Mouse (Mus musculus) midbrain, embryonic 16.5 days (tissue): ENCODE measurements around the gene Kcnj1. TPM values are rescaled to one million over a fixed set of nuclear protein-coding genes. Genes with fewer than 3 reads are reported as not detected.

Experiments
- ATAC-seq: fragments of 200-750 bp; cut with Nextera tagmentation; 2 replicates; pipeline ENCODE4 v1.8.0; 2017; ENCODE audit warnings: moderate TSS enrichment
- H3K27ac ChIP-seq: fragments of 300-500 bp; sonication (generic); 2 replicates; pipeline ENCODE4 v1.5.1; 2014; ENCODE audit warnings: mild to moderate bottlenecking, low read length, mixed read lengths
- H3K27me3 ChIP-seq: fragments of 300-500 bp; sonication (generic); 2 replicates; pipeline ENCODE4 v1.6.1; 2014; ENCODE audit warnings: low read depth, low read length, mixed read lengths; ENCODE audit not compliant: control insufficient read depth, insufficient read depth
- H3K36me3 ChIP-seq: fragments of 300-500 bp; sonication (generic); 2 replicates; pipeline ENCODE4 v1.6.1; 2014; ENCODE audit warnings: mild to moderate bottlenecking, low read length, moderate library complexity, mixed read lengths; ENCODE audit not compliant: control insufficient read depth, insufficient read depth
- H3K4me1 ChIP-seq: fragments of 300-500 bp; sonication (generic); 2 replicates; pipeline ENCODE4 v1.6.1; 2014; ENCODE audit warnings: mild to moderate bottlenecking, low read length, mixed read lengths; ENCODE audit not compliant: control insufficient read depth, insufficient read depth
- H3K4me2 ChIP-seq: fragments of 300-500 bp; sonication (generic); 2 replicates; pipeline ENCODE4 v1.6.1; 2014; ENCODE audit warnings: mild to moderate bottlenecking, low read length, mixed read lengths
- H3K4me3 ChIP-seq: fragments of 300-500 bp; sonication (generic); 2 replicates; pipeline ENCODE4 v1.5.1; 2014; ENCODE audit warnings: low read depth, mild to moderate bottlenecking, low read length, moderate library complexity, mixed read lengths
- H3K9ac ChIP-seq: fragments of 300-500 bp; sonication (generic); 2 replicates; pipeline ENCODE4 v1.6.1; 2014; ENCODE audit warnings: low read depth, low read length, mixed read lengths
- H3K9me3 ChIP-seq: fragments of 300-500 bp; sonication (generic); replicated peaks from 2 replicates; pipeline ENCODE4 v1.6.1; 2014; ENCODE audit warnings: mild to moderate bottlenecking, low read length, mixed read lengths; ENCODE audit not compliant: control insufficient read depth, poor library complexity, severe bottlenecking
- WGBS: fragments of 180-500 bp; shearing (Covaris S2); extraction: QIAGEN DNeasy Blood & Tissue Kit; methylation state at CpG from one replicate; pipeline ENCODE4 v1.1.7; 2014; 5-methylcytosine and 5-hydroxymethylcytosine counted together
- polyA plus RNA-seq: library from polyadenylated mRNA; unstranded; fragments of >200 nt; fragmentation: Nextera tagmentation; extraction: Ambion mirVana; gene quantifications from 2 replicates; pipeline ENCODE4 v1.2.1, GENCODE M21; 2015

Kcnj1 gene
- polyA plus RNA-seq, 1 experiment from 2014 or later = not detected

- H3K4me2 ChIP-seq = no peak overlapping the region
- no peaks in the 10 kb centered on the region for H3K9me3 ChIP-seq
- no peak for ATAC-seq
- H3K4me3 ChIP-seq = no peak overlapping the region
- H3K4me1 ChIP-seq = peaks cover 8% of the 10 kb centered on the region
- peaks cover 11% of the 10 kb centered on the region for H3K27me3 ChIP-seq
- H3K36me3 ChIP-seq = no peaks in the 10 kb centered on the region
- H3K27ac ChIP-seq = no peak overlapping the region
- WGBS = 59% methylated on average over 8 of the region's 8 CpGs
- H3K9ac ChIP-seq = no peak overlapping the region
These were observed 24.2 kb upstream of the Kcnj1 start for GRCm38 (mm10) chr9:32348096-32348495.

- Histone ChIP-seq H3K4me3 (no peak overlapping the region), H3K9ac (no peak overlapping the region), H3K4me1 (no peaks in the 10 kb centered on the region; the same call in 1 of the 2 replicates), H3K27me3 (peaks cover 3% of the 10 kb centered on the region; the same call in 1 of the 2 replicates), H3K4me2 (no peak overlapping the region), H3K27ac (no peak overlapping the region), H3K9me3 (no peaks in the 10 kb centered on the region), H3K36me3 (no peaks in the 10 kb centered on the region)
- ATAC-seq = no peak
- WGBS = 91% methylated on average over 10 of the region's 10 CpGs
These were observed 22.9 kb upstream of the Kcnj1 start for GRCm38 (mm10) chr9:32349344-32349743.

GRCm38 (mm10) chr9:32350332-32350731 is 22.0 kb upstream of the Kcnj1 start:
- Histone ChIP-seq H3K27ac (no peak overlapping the region), H3K9ac (no peak overlapping the region)
- 2% methylated on average over 6 of the region's 6 CpGs for WGBS

GRCm38 (mm10) chr9:32360770-32361169 is 11.5 kb upstream of the Kcnj1 start:
- 89% methylated on average over 1 of the region's 1 CpGs for WGBS

More at GRCm38 (mm10) chr9:32350332-32350731, 22.0 kb upstream of the Kcnj1 start:
- Histone ChIP-seq H3K4me1 (no peaks in the 10 kb centered on the region), H3K36me3 (no peaks in the 10 kb centered on the region), H3K4me3 (no peak overlapping the region), H3K4me2 (no peak overlapping the region), H3K27me3 (peaks cover 3% of the 10 kb centered on the region; the same call in 1 of the 2 replicates), H3K9me3 (no peaks in the 10 kb centered on the region)
- no peak for ATAC-seq

GRCm38 (mm10) chr9:32368812-32369211 is 3.5 kb upstream of the Kcnj1 start:
- H3K9ac ChIP-seq = no peak overlapping the region
- ATAC-seq = no peak
- H3K4me1 ChIP-seq = 0 out of 2 replicates have a peak, but pooled peaks cover 3% of the 10 kb centered on the region
- H3K36me3 ChIP-seq = no peaks in the 10 kb centered on the region
- H3K4me3 ChIP-seq = no peak overlapping the region
- H3K27me3 ChIP-seq = no peaks in the 10 kb centered on the region
- 29% methylated on average over 2 of the region's 2 CpGs for WGBS
- no peak overlapping the region for H3K4me2 ChIP-seq
- H3K9me3 ChIP-seq = no peaks in the 10 kb centered on the region
- H3K27ac ChIP-seq = no peak overlapping the region

More at GRCm38 (mm10) chr9:32360770-32361169, 11.5 kb upstream of the Kcnj1 start:
- Histone ChIP-seq H3K4me3 (no peak overlapping the region), H3K27me3 (no peaks in the 10 kb centered on the region), H3K4me2 (no peak overlapping the region), H3K36me3 (no peaks in the 10 kb centered on the region), H3K9ac (no peak overlapping the region), H3K27ac (no peak overlapping the region), H3K9me3 (no peaks in the 10 kb centered on the region), H3K4me1 (no peaks in the 10 kb centered on the region)
- ATAC-seq = no peak

- H3K4me1 ChIP-seq = 0 out of 2 replicates have a peak, but pooled peaks cover 3% of the 10 kb centered on the region
- ATAC-seq = no peak
- no peaks in the 10 kb centered on the region for H3K9me3 ChIP-seq
- no peak overlapping the region for H3K4me2 ChIP-seq
- H3K36me3 ChIP-seq = no peaks in the 10 kb centered on the region
- WGBS = 27% methylated on average over 6 of the region's 6 CpGs
- no peak overlapping the region for H3K27ac ChIP-seq
- no peak overlapping the region for H3K9ac ChIP-seq
- no peaks in the 10 kb centered on the region for H3K27me3 ChIP-seq
- H3K4me3 ChIP-seq = no peak overlapping the region
These were observed 2.9 kb upstream of the Kcnj1 start for GRCm38 (mm10) chr9:32369388-32369787.

DNA sequence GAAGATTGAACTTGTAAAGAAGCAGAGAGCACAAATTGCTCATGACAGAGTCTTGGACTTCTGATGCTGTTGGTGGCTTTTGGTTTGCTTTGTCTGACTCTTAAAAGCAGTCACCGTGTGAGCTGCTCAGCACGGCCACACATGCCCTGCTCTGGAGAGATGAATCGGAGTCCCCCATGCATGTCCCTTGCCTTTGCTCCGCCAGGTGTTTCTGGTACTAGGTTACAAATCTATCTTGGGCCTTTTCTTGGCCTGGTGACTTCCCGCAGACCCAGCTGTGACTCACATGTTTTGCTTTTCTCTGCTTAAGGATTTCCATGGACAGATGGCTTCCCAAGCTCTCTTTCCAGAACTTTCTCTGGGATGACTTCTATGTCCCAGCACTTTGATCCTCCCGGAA is 1.4 kb downstream of the Kcnj1 start:
- H3K4me1 ChIP-seq = 0 out of 2 replicates have a peak, but pooled peaks cover 3% of the 10 kb centered on the region
- no peak overlapping the region for H3K4me2 ChIP-seq
- ATAC-seq = no peak
- 92% methylated on average over 6 of the region's 6 CpGs for WGBS
- no peak overlapping the region for H3K9ac ChIP-seq
- H3K36me3 ChIP-seq = no peaks in the 10 kb centered on the region
- no peaks in the 10 kb centered on the region for H3K27me3 ChIP-seq
- H3K9me3 ChIP-seq = no peaks in the 10 kb centered on the region
- H3K4me3 ChIP-seq = no peak overlapping the region
- H3K27ac ChIP-seq = no peak overlapping the region

DNA sequence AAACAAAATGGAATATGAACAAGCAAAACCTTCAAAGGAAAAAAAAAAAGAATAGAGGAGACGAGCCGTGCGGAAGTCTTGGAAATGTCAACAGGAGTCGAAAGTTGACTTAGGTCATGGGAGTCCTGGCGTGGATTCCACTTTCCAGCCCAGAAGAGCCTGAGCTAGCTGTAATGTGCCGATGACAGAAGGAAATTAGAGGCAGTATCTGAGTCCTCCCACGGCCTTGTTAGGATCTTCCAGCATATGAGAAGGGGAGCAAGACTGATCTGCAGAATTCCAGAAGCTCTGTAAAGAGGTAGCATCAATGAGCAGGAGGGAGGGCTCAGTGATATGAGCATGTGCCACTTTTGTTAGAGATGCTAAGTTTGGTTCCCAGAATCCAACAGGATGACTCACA is 3.7 kb downstream of the Kcnj1 start:
- WGBS = 81% methylated on average over 7 of the region's 7 CpGs
- no peaks in the 10 kb centered on the region for H3K9me3 ChIP-seq

DNA sequence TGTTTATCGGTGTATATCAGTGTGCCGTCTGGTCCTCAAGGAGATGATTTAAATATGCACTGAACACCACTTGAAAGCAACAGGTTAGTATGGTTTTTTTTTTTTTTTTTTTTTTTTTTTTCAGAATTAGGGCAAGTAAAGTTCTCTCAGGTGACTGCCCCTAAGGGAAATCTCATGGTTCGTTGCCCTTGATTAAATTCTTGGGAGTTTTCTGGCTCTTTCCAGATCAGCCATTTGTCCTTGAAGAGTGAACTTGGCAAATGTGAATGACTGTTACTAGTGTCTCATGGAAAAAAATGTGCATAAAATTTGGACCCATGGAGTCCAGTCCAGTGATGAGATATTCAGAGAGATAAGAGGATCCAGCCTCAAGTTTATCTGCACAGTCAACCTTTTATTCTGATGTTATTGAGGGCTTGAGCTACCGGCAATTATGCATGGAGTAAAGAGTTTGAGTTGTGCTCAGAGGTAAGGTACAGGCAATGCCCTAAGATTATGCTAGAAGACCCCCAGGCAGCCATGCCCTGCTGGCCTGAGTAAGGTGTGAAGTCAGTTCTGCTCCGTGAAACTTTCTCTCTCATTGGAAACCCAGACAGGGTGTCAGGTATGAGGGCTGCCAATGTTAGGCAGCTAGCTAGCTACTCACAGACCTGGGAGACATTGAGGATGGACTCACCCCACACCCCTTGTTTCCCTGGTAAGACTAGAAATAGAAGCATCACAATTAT is 4.7 kb downstream of the Kcnj1 start:
- no peak overlapping the region for H3K4me3 ChIP-seq
- WGBS = 90% methylated on average over 5 of the region's 5 CpGs

More for the DNA sequence above, 3.7 kb downstream of the Kcnj1 start:
- Histone ChIP-seq H3K36me3 (no peaks in the 10 kb centered on the region), H3K27me3 (no peaks in the 10 kb centered on the region), H3K27ac (no peak overlapping the region), H3K4me1 (no peaks in the 10 kb centered on the region), H3K4me2 (no peak overlapping the region), H3K9ac (no peak overlapping the region), H3K4me3 (no peak overlapping the region)
- no peak for ATAC-seq

More for the DNA sequence above, 4.7 kb downstream of the Kcnj1 start:
- Histone ChIP-seq H3K27ac (no peak overlapping the region), H3K36me3 (no peaks in the 10 kb centered on the region), H3K4me2 (no peak overlapping the region), H3K4me1 (no peaks in the 10 kb centered on the region), H3K9ac (no peak overlapping the region), H3K27me3 (no peaks in the 10 kb centered on the region), H3K9me3 (no peaks in the 10 kb centered on the region)
- no peak for ATAC-seq
